Mouse (Mus musculus) cortical plate, adult 2 months (tissue): Measurements from ENCODE around the gene Bean1. TPM values are rescaled to one million over a fixed set of nuclear protein-coding genes. Genes with fewer than 3 reads are reported as not detected.

Experiments
- H3K27ac ChIP-seq: fragments of 200-500 bp; 2 replicates; pipeline ENCODE4 v1.5.1; 2012; ENCODE audit warnings: low read length, control low read depth, inconsistent platforms; ENCODE audit not compliant: insufficient read depth
- H3K4me1 ChIP-seq: fragments of 200-500 bp; 2 replicates; pipeline ENCODE4 v1.6.1; 2011; ENCODE audit warnings: low read length; ENCODE audit not compliant: control insufficient read depth, insufficient read depth
- H3K4me3 ChIP-seq: fragments of 200-500 bp; 2 replicates; pipeline ENCODE4 v1.5.1; 2011; ENCODE audit warnings: mild to moderate bottlenecking, low read length, control low read depth; ENCODE audit not compliant: insufficient read depth
- CTCF ChIP-seq: fragments of 200-500 bp; IDR thresholded peaks from 2 replicates; pipeline ENCODE4 v1.5.1; 2011; ENCODE audit warnings: mild to moderate bottlenecking, control low read depth, low read length; ENCODE audit not compliant: insufficient read depth; ENCODE audit errors: extremely low read depth
- POLR2A ChIP-seq: fragments of 200-500 bp; IDR thresholded peaks from 2 replicates; pipeline ENCODE4 v1.6.1; 2011; ENCODE audit warnings: mild to moderate bottlenecking, low read length, control low read depth; ENCODE audit not compliant: insufficient read depth; ENCODE audit errors: extremely low read depth
- polyA plus RNA-seq: library from polyadenylated mRNA; depleted of rRNA; stranded (reverse); fragments of >200 nt; gene quantifications from 2 replicates; pipeline ENCODE4 v1.2.3, GENCODE M21; 2012

The Bean1 gene
- polyA plus RNA-seq, 1 experiment, result 24.7 TPM

GRCm38 (mm10) chr8:104137636-104138035 is 32.6 kb upstream of the Bean1 start:
- H3K4me3 ChIP-seq, result no peak overlapping the region
- TF ChIP-seq POLR2A (no peak), CTCF (no peak)
- H3K27ac ChIP-seq, result no peak overlapping the region
- no peaks in the 10 kb centered on the region for H3K4me1 ChIP-seq

- Histone ChIP-seq H3K4me1 (no peaks in the 10 kb centered on the region), H3K4me3 (no peak overlapping the region), H3K27ac (no peak overlapping the region)
- TF ChIP-seq CTCF (no peak), POLR2A (no peak)
Observed at GRCm38 (mm10) chr8:104140611-104141010, 29.6 kb upstream of the Bean1 start.

GRCm38 (mm10) chr8:104142415-104142814 is 27.8 kb upstream of the Bean1 start:
- TF ChIP-seq CTCF (no peak), POLR2A (no peak)
- Histone ChIP-seq H3K27ac (no peak overlapping the region), H3K4me3 (no peak overlapping the region), H3K4me1 (no peaks in the 10 kb centered on the region)

- Histone ChIP-seq H3K27ac (no peak overlapping the region), H3K4me1 (no peaks in the 10 kb centered on the region), H3K4me3 (no peak overlapping the region)
- TF ChIP-seq POLR2A (no peak), CTCF (no peak)
Observed at GRCm38 (mm10) chr8:104143379-104143778, 26.9 kb upstream of the Bean1 start.

GRCm38 (mm10) chr8:104144434-104145216 is 25.6 kb upstream of the Bean1 start:
- Histone ChIP-seq H3K4me1 (no peaks in the 10 kb centered on the region), H3K4me3 (no peak overlapping the region), H3K27ac (no peak overlapping the region)
- TF ChIP-seq POLR2A, result no peak
- TF ChIP-seq CTCF, result peak; percentile 39

GRCm38 (mm10) chr8:104145981-104146689 is 24.1 kb upstream of the Bean1 start:
- Histone ChIP-seq H3K27ac (no peak overlapping the region), H3K4me3 (no peak overlapping the region), H3K4me1 (no peaks in the 10 kb centered on the region)
- TF ChIP-seq POLR2A (no peak), CTCF (peak; percentile 68)

GRCm38 (mm10) chr8:104146717-104147494 is 23.3 kb upstream of the Bean1 start:
- Histone ChIP-seq H3K27ac (no peak overlapping the region), H3K4me3 (no peak overlapping the region), H3K4me1 (no peaks in the 10 kb centered on the region)
- no peak for TF ChIP-seq POLR2A
- TF ChIP-seq CTCF, result no peak

- Histone ChIP-seq H3K27ac (no peak overlapping the region), H3K4me3 (no peak overlapping the region), H3K4me1 (no peaks in the 10 kb centered on the region)
- TF ChIP-seq POLR2A (no peak), CTCF (no peak)
Observed at GRCm38 (mm10) chr8:104147947-104148346, 22.3 kb upstream of the Bean1 start.

GRCm38 (mm10) chr8:104160731-104161130 is 9.5 kb upstream of the Bean1 start:
- H3K4me3 ChIP-seq, result no peak overlapping the region
- H3K27ac ChIP-seq, result no peak overlapping the region
- no peaks in the 10 kb centered on the region for H3K4me1 ChIP-seq
- TF ChIP-seq CTCF, result no peak
- TF ChIP-seq POLR2A, result no peak
